Mouse (Mus musculus) hindbrain, embryonic 10.5 days (tissue): Measurements from ENCODE around the gene Gpld1. TPM values are rescaled to one million over a fixed set of nuclear protein-coding genes. Genes with fewer than 3 reads are reported as not detected.

Source experiments
- DNase-seq: peaks from one replicate; pipeline ENCODE4 v3.0.0-alpha.2; 2017; ENCODE audit warnings: low spot score
- H3K27ac ChIP-seq: fragments of 300-500 bp; sonication (generic); 2 replicates; pipeline ENCODE4 v1.5.1; 2016; ENCODE audit warnings: mild to moderate bottlenecking, moderate library complexity
- H3K27me3 ChIP-seq: fragments of 300-500 bp; sonication (generic); 2 replicates; pipeline ENCODE4 v1.6.1; 2016; ENCODE audit warnings: mild to moderate bottlenecking; ENCODE audit not compliant: poor library complexity, insufficient read depth, severe bottlenecking
- H3K36me3 ChIP-seq: fragments of 300-500 bp; sonication (generic); 2 replicates; pipeline ENCODE4 v1.6.1; 2016; ENCODE audit warnings: mild to moderate bottlenecking, moderate library complexity
- H3K4me1 ChIP-seq: fragments of 300-500 bp; sonication (generic); replicated peaks from 2 replicates; pipeline ENCODE4 v1.6.1; 2016; ENCODE audit warnings: mild to moderate bottlenecking
- H3K4me3 ChIP-seq: fragments of 300-500 bp; sonication (generic); 2 replicates; pipeline ENCODE4 v1.5.1; 2016; ENCODE audit warnings: mild to moderate bottlenecking, moderate library complexity
- H3K9me3 ChIP-seq: fragments of 300-500 bp; sonication (generic); 2 replicates; pipeline ENCODE4 v1.6.1; 2016; ENCODE audit warnings: mild to moderate bottlenecking, moderate library complexity
- WGBS: fragments of 180-500 bp; shearing (Covaris S2); methylation state at CpG from one replicate; pipeline ENCODE4 v1.1.7; 2016; 5-methylcytosine and 5-hydroxymethylcytosine counted together
- polyA plus RNA-seq: library from polyadenylated mRNA; unstranded; fragments of >200 nt; fragmentation: Nextera tagmentation; extraction: Ambion mirVana; gene quantifications from 2 replicates; pipeline ENCODE4 v1.2.1, GENCODE M21; 2016

Gene Gpld1
- polyA plus RNA-seq, 1 experiment from 2014 or later, result 0.51 TPM

GRCm38 (mm10) chr13:24993160-24993559 lies 50.2 kb downstream of the Gpld1 start:
- Histone ChIP-seq H3K27me3 (no peaks in the 10 kb centered on the region), H3K9me3 (no peaks in the 10 kb centered on the region), H3K27ac (peak overlapping the region; percentile 12; the same call in 1 of the 2 replicates), H3K4me3 (no peak overlapping the region), H3K36me3 (peaks cover 88% of the 10 kb centered on the region), H3K4me1 (peaks cover 4% of the 10 kb centered on the region; the same call in 1 of the 2 replicates)
- DNase-seq, result peak; percentile 23
- 25% methylated on average over 2 of the region's 2 CpGs for WGBS

- Histone ChIP-seq H3K27ac (no peak overlapping the region), H3K27me3 (no peaks in the 10 kb centered on the region), H3K4me3 (no peak overlapping the region), H3K36me3 (peaks cover 91% of the 10 kb centered on the region), H3K9me3 (no peaks in the 10 kb centered on the region), H3K4me1 (no peaks in the 10 kb centered on the region; the same call in 1 of the 2 replicates)
- no peak for DNase-seq
- WGBS, result 92% methylated on average over 2 of the region's 2 CpGs
Observed at GRCm38 (mm10) chr13:24999538-24999937, 56.6 kb downstream of the Gpld1 start.

- peaks cover 83% of the 10 kb centered on the region for H3K36me3 ChIP-seq
- no peaks in the 10 kb centered on the region; the same call in 1 of the 2 replicates for H3K4me1 ChIP-seq
- H3K27ac ChIP-seq, result no peak overlapping the region
- no peak overlapping the region for H3K4me3 ChIP-seq
- H3K27me3 ChIP-seq, result no peaks in the 10 kb centered on the region
- H3K9me3 ChIP-seq, result peaks cover 6% of the 10 kb centered on the region; the same call in 1 of the 2 replicates
- DNase-seq, result no peak
Observed at GRCm38 (mm10) chr13:25002965-25003364, 60.0 kb downstream of the Gpld1 start.

- Histone ChIP-seq H3K9me3 (peaks cover 6% of the 10 kb centered on the region; the same call in 1 of the 2 replicates), H3K27ac (no peak overlapping the region), H3K4me1 (no peaks in the 10 kb centered on the region), H3K27me3 (no peaks in the 10 kb centered on the region), H3K36me3 (peaks cover 44% of the 10 kb centered on the region), H3K4me3 (no peak overlapping the region)
- DNase-seq, result no peak
- 90% methylated on average over 8 of the region's 8 CpGs for WGBS
Observed at GRCm38 (mm10) chr13:25007115-25007514, 64.2 kb downstream of the Gpld1 start.

- Histone ChIP-seq H3K36me3 (peaks cover 20% of the 10 kb centered on the region), H3K27ac (no peak overlapping the region), H3K27me3 (peaks cover 5% of the 10 kb centered on the region; the same call in 1 of the 2 replicates), H3K4me1 (peaks cover 30% of the 10 kb centered on the region), H3K9me3 (no peaks in the 10 kb centered on the region), H3K4me3 (peak overlapping the region; percentile 89; the same call in 1 of the 2 replicates)
- DNase-seq, result no peak
- 88% methylated on average over 9 of the region's 9 CpGs for WGBS
Observed at GRCm38 (mm10) chr13:25018316-25018715, 75.4 kb downstream of the Gpld1 start.

- under 1% methylated on average over 84 of the region's 84 CpGs for WGBS
- peak; percentile 90 for DNase-seq
- Histone ChIP-seq H3K4me3 (peak within 1 kb of the TSS; percentile 89), H3K27me3 (peaks cover 5% of the 10 kb centered on the region; the same call in 1 of the 2 replicates), H3K36me3 (peaks cover 20% of the 10 kb centered on the region), H3K4me1 (peaks cover 30% of the 10 kb centered on the region), H3K27ac (peak within 1 kb of the TSS; percentile 96), H3K9me3 (no peaks in the 10 kb centered on the region)
Observed at GRCm38 (mm10) chr13:25019793-25020539, 77.0 kb downstream of the Gpld1 start, which contains the start of gene Mrs2. TSS of gene Mrs2 (minus strand) at chr13:25020379.

GRCm38 (mm10) chr13:25020540-25020892 lies 77.6 kb downstream of the Gpld1 start:
- Histone ChIP-seq H3K36me3 (peaks cover 20% of the 10 kb centered on the region), H3K4me1 (peaks cover 30% of the 10 kb centered on the region), H3K4me3 (peak overlapping the region; percentile 89), H3K9me3 (no peaks in the 10 kb centered on the region), H3K27ac (peak overlapping the region; percentile 96), H3K27me3 (peaks cover 5% of the 10 kb centered on the region; the same call in 1 of the 2 replicates)
- DNase-seq, result no peak
- WGBS, result 61% methylated on average over 4 of the region's 4 CpGs

GRCm38 (mm10) chr13:25022386-25022785 lies 79.4 kb downstream of the Gpld1 start:
- no peak for DNase-seq

GRCm38 (mm10) chr13:25023129-25023528 lies 80.2 kb downstream of the Gpld1 start:
- WGBS, result 82% methylated on average over 3 of the region's 3 CpGs
- H3K27me3 ChIP-seq, result peaks cover 5% of the 10 kb centered on the region; the same call in 1 of the 2 replicates
- H3K9me3 ChIP-seq, result no peaks in the 10 kb centered on the region
- H3K4me1 ChIP-seq, result peaks cover 24% of the 10 kb centered on the region
- H3K36me3 ChIP-seq, result peaks cover 4% of the 10 kb centered on the region; the same call in 1 of the 2 replicates
- no peak overlapping the region for H3K27ac ChIP-seq
- no peak for DNase-seq
- no peak overlapping the region for H3K4me3 ChIP-seq

More at GRCm38 (mm10) chr13:25022386-25022785, 79.4 kb downstream of the Gpld1 start:
- no peak overlapping the region for H3K27ac ChIP-seq
- H3K4me3 ChIP-seq, result no peak overlapping the region
- no peaks in the 10 kb centered on the region for H3K9me3 ChIP-seq
- H3K27me3 ChIP-seq, result peaks cover 5% of the 10 kb centered on the region; the same call in 1 of the 2 replicates
- 75% methylated on average over 4 of the region's 4 CpGs for WGBS
- peaks cover 9% of the 10 kb centered on the region; the same call in 1 of the 2 replicates for H3K36me3 ChIP-seq
- H3K4me1 ChIP-seq, result peaks cover 30% of the 10 kb centered on the region

GRCm38 (mm10) chr13:25024655-25025054 lies 81.7 kb downstream of the Gpld1 start:
- DNase-seq, result peak; percentile 19
- H3K4me3 ChIP-seq, result no peak overlapping the region
- no peaks in the 10 kb centered on the region for H3K9me3 ChIP-seq
- H3K27me3 ChIP-seq, result peaks cover 5% of the 10 kb centered on the region; the same call in 1 of the 2 replicates
- no peak overlapping the region for H3K27ac ChIP-seq
- H3K36me3 ChIP-seq, result no peaks in the 10 kb centered on the region
- 35% methylated on average over 2 of the region's 2 CpGs for WGBS
- peaks cover 9% of the 10 kb centered on the region; the same call in 1 of the 2 replicates for H3K4me1 ChIP-seq

- 87% methylated on average over 6 of the region's 6 CpGs for WGBS
- Histone ChIP-seq H3K9me3 (no peaks in the 10 kb centered on the region), H3K4me3 (no peak overlapping the region), H3K27me3 (peaks cover 5% of the 10 kb centered on the region; the same call in 1 of the 2 replicates), H3K36me3 (no peaks in the 10 kb centered on the region), H3K4me1 (no peaks in the 10 kb centered on the region), H3K27ac (no peak overlapping the region)
- no peak for DNase-seq
Observed at GRCm38 (mm10) chr13:25026409-25027113, 83.6 kb downstream of the Gpld1 start.

GRCm38 (mm10) chr13:25027114-25027425 lies 84.1 kb downstream of the Gpld1 start:
- Histone ChIP-seq H3K27ac (no peak overlapping the region), H3K4me3 (no peak overlapping the region), H3K36me3 (no peaks in the 10 kb centered on the region), H3K27me3 (peaks cover 5% of the 10 kb centered on the region; the same call in 1 of the 2 replicates), H3K4me1 (no peaks in the 10 kb centered on the region), H3K9me3 (no peaks in the 10 kb centered on the region)
- DNase-seq, result no peak
- 80% methylated on average over 3 of the region's 3 CpGs for WGBS

GRCm38 (mm10) chr13:25039488-25039887 lies 96.5 kb downstream of the Gpld1 start:
- Histone ChIP-seq H3K9me3 (no peaks in the 10 kb centered on the region), H3K27ac (no peak overlapping the region), H3K27me3 (no peaks in the 10 kb centered on the region), H3K4me3 (no peak overlapping the region), H3K36me3 (no peaks in the 10 kb centered on the region), H3K4me1 (no peaks in the 10 kb centered on the region)
- DNase-seq, result no peak
- 77% methylated on average over 2 of the region's 2 CpGs for WGBS
